Mouse (Mus musculus) central nervous system, embryonic 11.5 days (tissue): ENCODE measurements around the gene Gm10439. TPM values are rescaled to one million over a fixed set of nuclear protein-coding genes. Genes with fewer than 3 reads are reported as not detected.

Source experiments
- polyA plus RNA-seq: library from polyadenylated mRNA; depleted of rRNA; stranded (reverse); fragments of >200 nt; gene quantifications from 2 replicates; pipeline ENCODE4 v1.2.3, GENCODE M21; 2012; rRNA removed

Gm10439 gene
- not detected in 2 replicates for polyA plus RNA-seq

DNA sequence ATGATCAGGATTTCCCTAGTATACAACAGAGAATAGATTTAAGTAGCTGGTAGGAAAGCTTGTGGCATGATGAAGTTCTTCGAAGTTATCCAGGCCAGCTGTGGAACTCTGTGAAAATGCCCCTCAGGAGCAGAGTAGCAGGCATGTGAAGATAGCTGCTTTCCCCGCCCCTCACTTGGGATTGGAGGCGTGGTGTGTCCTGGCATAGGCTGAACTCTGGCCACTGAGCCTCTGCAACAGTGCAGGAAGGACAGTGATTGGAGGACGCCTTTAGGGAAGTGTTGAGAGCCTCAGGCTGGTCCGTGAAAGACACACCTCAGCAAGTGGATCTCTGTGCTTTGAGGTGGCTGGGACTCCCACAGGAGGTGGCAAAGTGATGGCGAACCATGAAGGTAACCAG, at the start of gene Gm10439:
Gm10439 (plus strand) TSS at position 301 of the 400 bp plus-strand sequence.

Other genes starting within 250 kb of the Gm10439 start
- gene Gm15085, start 147.0 kb upstream of the Gm10439 start, polyA plus RNA-seq, result not detected in 2 replicates
- not detected in 2 replicates for gene Gm15097, start 189.9 kb downstream of the Gm10439 start, polyA plus RNA-seq